In the genomic region with DNA sequence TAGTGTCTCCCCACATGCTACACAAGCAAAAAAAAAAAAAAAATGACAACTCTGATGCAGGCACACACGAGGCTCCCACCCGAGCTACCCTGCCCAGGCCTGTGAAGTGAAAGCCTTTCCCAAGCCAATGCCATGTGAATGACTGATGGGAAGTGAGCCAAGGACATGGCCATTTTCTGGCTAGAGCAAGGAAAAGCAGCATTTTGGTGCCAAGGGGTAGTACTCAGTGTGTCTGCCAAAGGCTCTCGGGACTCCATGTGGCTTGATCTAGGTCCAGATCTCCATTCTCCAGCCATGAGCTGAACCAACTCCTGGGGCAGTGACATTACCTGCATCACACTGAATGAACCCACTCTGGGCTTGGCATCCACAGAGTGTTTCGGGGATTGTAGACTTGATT, we compare ENCODE assay signal across 17 mouse cellular contexts. TPM values are rescaled to one million over a fixed set of nuclear protein-coding genes. Genes with fewer than 3 reads are reported as not detected.
DNase-seq lines count a peak whose midpoint lies in the region; ATAC-seq and TF ChIP-seq lines count a peak whose summit lies in the region.
"Had no signal": no experiment of that assay in that cellular context is flagged by ENCODE, and none has a peak within 500 bp of the region (broad histone marks: within the 10 kb centered on the region; RNA-seq: fewer than 3 reads in every experiment).

No protein-coding gene starts in this region.

- 85% methylated on average over 4 of the region's 4 CpGs for WGBS in embryonic facial prominence, embryonic 14.5 days
- 82% methylated on average over 4 of the region's 4 CpGs for WGBS in embryonic facial prominence, embryonic 10.5 days
- WGBS in liver, adult 2 months, result 60% methylated on average over 4 of the region's 4 CpGs

- peak; percentile 2; the same call in 1 of the 2 replicates for ATAC-seq in embryonic facial prominence, embryonic 14.5 days (ENCODE audit: low read depth)
- ATAC-seq: intestine, postnatal 0 days had no signal

- H3K27ac ChIP-seq in embryonic facial prominence, embryonic 14.5 days (replicated peaks; ENCODE audit: low read depth, low read length), result no peak overlapping the region
- H3K27ac ChIP-seq in embryonic facial prominence, embryonic 10.5 days (replicated peaks), result no peak overlapping the region
- H3K27ac ChIP-seq in liver, adult 2 months (replicated peaks; ENCODE audit: insufficient read depth, low read depth, low read length), result no peak overlapping the region
- H3K27ac ChIP-seq: limb, embryonic 15.5 days; lung, embryonic 15.5 days; midbrain, embryonic 12.5 days; neural tube, embryonic 12.5 days had no signal

- no peak overlapping the region for H3K4me3 ChIP-seq in embryonic facial prominence, embryonic 14.5 days (ENCODE audit: low read depth, low read length)
- no peak overlapping the region for H3K4me3 ChIP-seq in embryonic facial prominence, embryonic 10.5 days
- H3K4me3 ChIP-seq in liver, adult 2 months (ENCODE audit: insufficient read depth, low read depth, low read length), result no peak overlapping the region
- H3K4me3 ChIP-seq: limb, embryonic 15.5 days; lung, embryonic 15.5 days; midbrain, embryonic 12.5 days; neural tube, embryonic 12.5 days had no signal

- no peak for TF ChIP-seq CTCF in liver, adult 2 months (IDR thresholded peaks at IDR 0.05; ENCODE audit: low read depth, low read length)

- no peaks in the 10 kb centered on the region for H3K9me3 ChIP-seq in embryonic facial prominence, embryonic 14.5 days (ENCODE audit: control insufficient read depth, low read length)
- no peaks in the 10 kb centered on the region for H3K9me3 ChIP-seq in embryonic facial prominence, embryonic 10.5 days
- H3K9me3 ChIP-seq: limb, embryonic 15.5 days; lung, embryonic 15.5 days; midbrain, embryonic 12.5 days; neural tube, embryonic 12.5 days had no signal

- H3K79me2 ChIP-seq in liver, adult 2 months (ENCODE audit: control insufficient read depth, insufficient read depth, low read length), result no peaks in the 10 kb centered on the region

- no peak for TF ChIP-seq POLR2A in liver, adult 2 months (IDR thresholded peaks at IDR 0.05; ENCODE audit: extremely low read depth, insufficient read depth, low read length)

- H3K36me3 ChIP-seq in embryonic facial prominence, embryonic 14.5 days (ENCODE audit: control insufficient read depth, insufficient read depth, low read length), result no peaks in the 10 kb centered on the region
- H3K36me3 ChIP-seq in embryonic facial prominence, embryonic 10.5 days (replicated peaks), result no peaks in the 10 kb centered on the region
- no peaks in the 10 kb centered on the region for H3K36me3 ChIP-seq in liver, adult 2 months (ENCODE audit: control insufficient read depth, insufficient read depth, low read length)
- H3K36me3 ChIP-seq: limb, embryonic 15.5 days; lung, embryonic 15.5 days; midbrain, embryonic 12.5 days; neural tube, embryonic 12.5 days had no signal

- peaks cover 13% of the 10 kb centered on the region for H3K4me1 ChIP-seq in embryonic facial prominence, embryonic 14.5 days (ENCODE audit: control insufficient read depth, insufficient read depth, low read length)
- H3K4me1 ChIP-seq in embryonic facial prominence, embryonic 10.5 days, result peaks cover 37% of the 10 kb centered on the region
- no peaks in the 10 kb centered on the region for H3K4me1 ChIP-seq in liver, adult 2 months (ENCODE audit: control insufficient read depth, insufficient read depth, low read length)

- no peak for DNase-seq in embryonic facial prominence, embryonic 14.5 days (ENCODE audit: low spot score)
- DNase-seq in embryonic facial prominence, embryonic 10.5 days (ENCODE audit: low spot score), result no peak
- peak; percentile 33 for DNase-seq in liver, adult 2 months (ENCODE audit: extremely low read depth, low read depth, low spot score)
- DNase-seq in liver, result no peak
- peak; percentile 46 for DNase-seq in brain, embryonic 18.5 days (ENCODE audit: low read depth, low spot score)
- DNase-seq in fat pad, adult 2 months (ENCODE audit: extremely low read depth, low read depth, low spot score), result peak; percentile 51
- no peak for DNase-seq in retina, embryonic 14.5 days (ENCODE audit: low spot score)
- DNase-seq in kidney, adult 11 months, result no peak
- DNase-seq: heart, postnatal 14 days; retina, postnatal 1 day had no signal

- no peak overlapping the region for H3K4me2 ChIP-seq in embryonic facial prominence, embryonic 14.5 days (ENCODE audit: low read depth, low read length)
- H3K4me2 ChIP-seq: limb, embryonic 15.5 days; lung, embryonic 15.5 days; midbrain, embryonic 12.5 days; neural tube, embryonic 12.5 days had no signal

- no peaks in the 10 kb centered on the region for H3K27me3 ChIP-seq in embryonic facial prominence, embryonic 14.5 days (replicated peaks; ENCODE audit: control insufficient read depth, insufficient read depth, low read length)
- H3K27me3 ChIP-seq in embryonic facial prominence, embryonic 10.5 days (replicated peaks; ENCODE audit: low read depth, poor library complexity, severe bottlenecking), result no peaks in the 10 kb centered on the region
- H3K27me3 ChIP-seq in liver, adult 2 months (ENCODE audit: control insufficient read depth, insufficient read depth, low read length), result no peaks in the 10 kb centered on the region; the same call in 1 of the 2 replicates
- H3K27me3 ChIP-seq: limb, embryonic 15.5 days; neural tube, embryonic 12.5 days had no signal

- no peak overlapping the region for H3K9ac ChIP-seq in embryonic facial prominence, embryonic 14.5 days (ENCODE audit: low read depth, low read length)
- no peak overlapping the region for H3K9ac ChIP-seq in liver, adult 2 months (ENCODE audit: low read depth, low read length)
- H3K9ac ChIP-seq: limb, embryonic 15.5 days; lung, embryonic 15.5 days; midbrain, embryonic 12.5 days; neural tube, embryonic 12.5 days had no signal

RNA-seq across cellular contexts. Expression of a gene that starts 40.4 kb away (rescaled TPM):
- polyA plus RNA-seq in embryonic facial prominence, embryonic 14.5 days (2014; fragmentation: Nextera tagmentation; extraction: Ambion mirVana), result not detected in 2 replicates
- polyA plus RNA-seq in embryonic facial prominence, embryonic 10.5 days (2016; fragmentation: Nextera tagmentation; extraction: Ambion mirVana), result not detected in 2 replicates
- total RNA-seq in liver, adult 2 months (2014; rRNA removed), result not detected in 2 replicates
- polyA plus RNA-seq in liver, adult 2 months (2012; rRNA removed), result not detected in 2 replicates
- total RNA-seq: heart, adult 8-10 months; heart, postnatal 14 days had no signal
- polyA plus RNA-seq: intestine, postnatal 0 days; large intestine, adult 2 months; limb, embryonic 15.5 days; lung, embryonic 15.5 days; midbrain, embryonic 12.5 days; neural tube, embryonic 12.5 days had no signal

Comparison
In these comparisons a context has a peak if more than half of its experiments do, and no peak if none do; other contexts are left out.
1. DNase-seq: peak in liver, adult 2 months (single experiment), brain, embryonic 18.5 days (single experiment) and fat pad, adult 2 months (single experiment); none in embryonic facial prominence, embryonic 14.5 days (single experiment), embryonic facial prominence, embryonic 10.5 days (single experiment), liver (single experiment), retina, embryonic 14.5 days (single experiment) and kidney, adult 11 months (single experiment).